Mouse (Mus musculus) stomach, postnatal 0 days (tissue): Measurements from ENCODE around the gene Dlgap3. TPM values are rescaled to one million over a fixed set of nuclear protein-coding genes. Genes with fewer than 3 reads are reported as not detected.

Experiments
- ATAC-seq: fragments of 200-750 bp; cut with Nextera tagmentation; 2 replicates; pipeline ENCODE4 v1.8.0; 2017; ENCODE audit not compliant: low FRiP score, low TSS enrichment
- DNase-seq: peaks from one replicate; pipeline ENCODE4 v3.0.0-alpha.2; 2016; ENCODE audit warnings: low spot score
- H3K27ac ChIP-seq: fragments of 300-500 bp; sonication (generic); replicated peaks from 2 replicates; pipeline ENCODE4 v1.5.1; 2014; ENCODE audit warnings: mild to moderate bottlenecking, control low read depth
- H3K27me3 ChIP-seq: fragments of 300-500 bp; sonication (generic); 2 replicates; pipeline ENCODE4 v1.6.1; 2014; ENCODE audit warnings: low read length; ENCODE audit not compliant: control insufficient read depth, insufficient read depth
- H3K36me3 ChIP-seq: fragments of 300-500 bp; sonication (generic); 2 replicates; pipeline ENCODE4 v1.6.1; 2014; ENCODE audit warnings: low read length, mixed read lengths; ENCODE audit not compliant: control insufficient read depth, insufficient read depth
- H3K4me1 ChIP-seq: fragments of 300-500 bp; sonication (generic); replicated peaks from 2 replicates; pipeline ENCODE4 v1.6.1; 2014; ENCODE audit warnings: antibody characterized with exemption; ENCODE audit not compliant: control insufficient read depth, insufficient read depth
- H3K4me2 ChIP-seq: fragments of 300-500 bp; sonication (generic); replicated peaks from 2 replicates; pipeline ENCODE4 v1.6.1; 2014; ENCODE audit warnings: low read depth, mild to moderate bottlenecking, control low read depth, moderate library complexity
- H3K4me3 ChIP-seq: fragments of 300-500 bp; sonication (generic); 2 replicates; pipeline ENCODE4 v1.5.1; 2014; ENCODE audit warnings: low read depth, low read length, control low read depth
- H3K9ac ChIP-seq: fragments of 300-500 bp; sonication (generic); 2 replicates; pipeline ENCODE4 v1.6.1; 2014; ENCODE audit warnings: mild to moderate bottlenecking, low read length, control low read depth, mixed read lengths
- H3K9me3 ChIP-seq: fragments of 300-500 bp; sonication (generic); 2 replicates; pipeline ENCODE4 v1.6.1; 2016; ENCODE audit warnings: low read length; ENCODE audit not compliant: control insufficient read depth
- CTCF ChIP-seq: IDR thresholded peaks from 2 replicates; pipeline ENCODE4 v1.5.1; 2016; ENCODE audit warnings: antibody characterized with exemption, low read depth, mild to moderate bottlenecking, moderate library complexity
- EP300 ChIP-seq: optimal IDR thresholded peaks from 2 replicates; pipeline ENCODE3; 2016; ENCODE audit warnings: antibody characterized with exemption
- WGBS: fragments of 180-500 bp; shearing (Covaris S2); extraction: QIAGEN DNeasy Blood & Tissue Kit; methylation state at CpG from one replicate; pipeline ENCODE4 v1.1.7; 2014; 5-methylcytosine and 5-hydroxymethylcytosine counted together
- polyA plus RNA-seq: library from polyadenylated mRNA; unstranded; fragments of >200 nt; fragmentation: Nextera tagmentation; extraction: Ambion mirVana; gene quantifications from 2 replicates; pipeline ENCODE4 v1.2.1, GENCODE M21; 2015

The Dlgap3 gene
- polyA plus RNA-seq, 1 experiment from 2014 or later, result 0.45 TPM

DNA sequence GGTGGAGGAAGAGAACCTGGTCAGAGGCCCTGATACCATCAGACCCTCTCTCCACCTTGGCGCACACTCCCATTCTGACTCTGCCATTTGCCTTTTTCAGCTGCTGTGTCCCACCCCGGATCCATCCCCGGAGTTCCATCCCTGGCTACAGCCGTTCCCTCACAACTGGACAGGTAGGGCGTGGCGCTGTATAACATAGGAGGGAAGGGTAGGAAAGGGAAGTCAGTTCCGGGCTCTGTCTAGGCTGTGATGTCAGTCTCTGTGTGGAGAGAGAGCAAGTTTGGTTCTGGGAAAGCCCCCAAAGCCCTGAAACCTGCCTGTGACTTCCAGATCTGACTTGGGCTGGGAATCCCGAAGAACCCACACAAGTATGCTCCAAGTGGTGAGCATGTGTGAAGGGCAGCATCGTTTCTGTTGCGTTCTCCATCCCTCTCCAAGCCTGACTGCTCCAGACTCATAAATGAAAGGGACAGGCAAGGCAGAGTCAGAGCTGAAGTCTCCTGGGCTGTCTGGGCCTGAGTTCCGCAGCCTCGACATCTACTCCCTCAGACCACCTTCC lies 31.2 kb downstream of the Dlgap3 start:
- H3K9me3 ChIP-seq, result no peaks in the 10 kb centered on the region
- WGBS, result 79% methylated on average over 12 of the region's 12 CpGs

DNA sequence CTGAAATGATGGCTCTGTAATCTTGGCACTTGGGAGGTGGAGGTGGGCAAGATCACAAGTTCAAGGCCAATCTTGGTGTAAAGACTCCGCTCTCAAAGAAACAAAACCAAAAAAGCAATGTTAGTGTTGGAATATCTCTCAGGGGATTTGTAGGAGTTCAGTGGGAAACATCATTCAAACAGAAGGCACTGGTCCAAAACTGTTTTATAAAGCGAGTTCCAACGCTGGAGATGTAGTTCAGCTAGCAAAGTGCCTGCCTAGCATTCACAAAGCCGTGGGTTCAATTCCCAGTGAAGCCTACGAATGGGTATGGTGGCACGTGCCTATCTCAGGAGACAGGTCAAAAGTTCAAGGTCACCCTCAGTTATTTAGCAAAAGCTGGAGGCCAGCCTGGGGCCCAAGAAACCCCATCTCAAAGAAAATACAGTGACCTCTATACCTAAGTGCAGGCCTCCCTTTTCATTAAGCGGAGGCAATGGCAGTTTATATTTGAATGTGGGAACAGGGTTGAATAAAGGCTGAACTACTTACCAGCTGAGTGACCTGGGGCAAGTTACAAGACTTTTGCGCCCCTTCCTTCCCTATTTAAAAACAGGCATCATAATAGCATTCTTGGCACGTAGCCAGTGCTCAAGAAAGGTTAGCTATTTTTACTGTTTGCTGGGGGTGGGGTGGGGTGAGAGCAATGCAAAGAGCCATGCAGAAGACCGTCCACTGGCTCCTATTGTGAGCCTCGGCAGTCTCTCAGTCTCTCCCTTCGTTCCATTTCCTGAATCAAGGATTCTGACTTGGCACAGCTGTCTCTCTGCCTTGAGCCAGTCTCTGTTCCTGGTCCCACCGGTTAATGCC lies 32.0 kb downstream of the Dlgap3 start:
- DNase-seq, result no peak
- 51% methylated on average over 13 of the region's 13 CpGs for WGBS
- H3K27me3 ChIP-seq, result no peaks in the 10 kb centered on the region

More for the DNA sequence above, 31.2 kb downstream of the Dlgap3 start:
- H3K4me3 ChIP-seq, result no peak overlapping the region
- H3K27me3 ChIP-seq, result no peaks in the 10 kb centered on the region
- no peaks in the 10 kb centered on the region for H3K36me3 ChIP-seq
- no peaks in the 10 kb centered on the region for H3K4me1 ChIP-seq
- TF ChIP-seq EP300, result no peak
- TF ChIP-seq CTCF, result no peak
- H3K27ac ChIP-seq, result no peak overlapping the region
- DNase-seq (no peak), ATAC-seq (no peak)
- no peak overlapping the region for H3K4me2 ChIP-seq
- no peak overlapping the region for H3K9ac ChIP-seq

DNA sequence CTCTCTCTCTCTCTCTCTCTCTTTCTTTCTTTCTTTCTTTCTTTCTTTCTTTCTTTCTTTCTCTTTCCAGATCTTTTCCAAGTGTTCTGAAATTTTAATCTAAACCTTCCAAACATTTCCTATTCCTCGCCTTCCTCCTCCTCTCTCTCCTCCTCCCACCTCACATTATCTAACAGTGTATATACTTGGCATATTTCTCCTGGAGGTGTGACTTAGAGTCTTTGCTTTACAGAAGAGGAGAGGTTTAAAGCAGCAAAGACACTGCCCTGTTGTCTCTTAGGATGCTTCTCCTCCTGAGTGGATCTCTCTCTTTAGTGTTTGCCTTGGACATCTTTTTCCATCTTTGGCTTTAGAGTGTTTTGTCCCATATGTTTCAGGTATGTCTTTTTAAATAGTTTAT lies 34.1 kb downstream of the Dlgap3 start:
- Histone ChIP-seq H3K4me2 (no peak overlapping the region), H3K36me3 (no peaks in the 10 kb centered on the region), H3K9ac (no peak overlapping the region), H3K4me3 (no peak overlapping the region), H3K9me3 (no peaks in the 10 kb centered on the region), H3K27me3 (no peaks in the 10 kb centered on the region), H3K4me1 (no peaks in the 10 kb centered on the region), H3K27ac (no peak overlapping the region)
- TF ChIP-seq CTCF (no peak), EP300 (no peak)
- no CpG with 5 or more reads among the region's 1 CpGs for WGBS
- no peak for ATAC-seq
- no peak for DNase-seq

More for the DNA sequence above, 32.0 kb downstream of the Dlgap3 start:
- Histone ChIP-seq H3K4me1 (no peaks in the 10 kb centered on the region), H3K27ac (no peak overlapping the region), H3K4me3 (no peak overlapping the region), H3K36me3 (no peaks in the 10 kb centered on the region), H3K4me2 (no peak overlapping the region), H3K9me3 (no peaks in the 10 kb centered on the region), H3K9ac (no peak overlapping the region)
- TF ChIP-seq EP300, result no peak
- no peak for TF ChIP-seq CTCF
- no peak for ATAC-seq

DNA sequence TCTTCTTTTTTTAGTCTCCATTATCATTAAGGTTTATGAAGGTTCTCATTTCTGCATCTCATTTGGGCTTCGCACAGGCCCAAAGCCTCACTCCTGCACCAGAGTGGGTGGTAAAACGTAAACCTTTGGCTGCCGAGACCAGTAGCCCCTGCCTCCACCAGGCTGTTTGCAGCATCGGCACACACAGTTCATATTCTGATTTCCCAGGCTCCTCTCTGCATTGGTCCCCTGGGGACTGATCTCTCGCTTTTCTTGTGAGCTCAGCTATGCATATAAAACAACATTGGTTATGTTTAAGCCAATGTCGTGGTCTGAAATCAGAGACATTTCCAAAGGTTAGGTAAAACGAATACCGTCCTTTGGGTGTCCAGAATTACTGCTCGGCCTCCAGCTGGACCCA lies 42.3 kb downstream of the Dlgap3 start:
- no peak for TF ChIP-seq EP300
- TF ChIP-seq CTCF, result no peak
- Histone ChIP-seq H3K27ac (no peak overlapping the region), H3K4me2 (no peak overlapping the region), H3K27me3 (no peaks in the 10 kb centered on the region; the same call in 1 of the 2 replicates), H3K4me3 (no peak overlapping the region), H3K4me1 (no peaks in the 10 kb centered on the region), H3K9me3 (no peaks in the 10 kb centered on the region), H3K9ac (no peak overlapping the region), H3K36me3 (no peaks in the 10 kb centered on the region)
- WGBS, result 74% methylated on average over 9 of the region's 9 CpGs
- no peak for DNase-seq
- ATAC-seq, result no peak

DNA sequence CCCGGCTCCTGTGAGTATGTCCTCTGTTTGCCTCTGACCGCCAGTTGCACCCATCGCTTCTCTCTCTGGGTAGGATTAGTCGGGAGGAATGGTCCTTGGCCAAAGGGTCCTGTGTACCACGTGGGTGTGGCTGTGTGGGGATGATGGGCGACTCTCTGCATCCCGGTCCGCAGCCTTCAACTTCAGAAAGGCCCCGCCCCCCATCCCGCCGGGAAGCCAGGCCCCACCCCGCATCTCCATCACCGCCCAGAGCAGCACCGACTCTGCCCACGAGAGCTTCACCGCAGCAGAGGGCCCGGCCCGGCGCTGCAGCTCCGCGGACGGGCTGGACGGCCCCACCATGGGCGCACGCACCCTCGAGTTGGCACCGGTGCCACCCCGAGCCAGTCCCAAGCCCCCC lies 45.5 kb downstream of the Dlgap3 start:
- 0 out of 2 replicates have a peak, but pooled peaks have one; percentile 21 for ATAC-seq
- H3K27ac ChIP-seq, result no peak overlapping the region
- H3K27me3 ChIP-seq, result no peaks in the 10 kb centered on the region; the same call in 1 of the 2 replicates
- WGBS, result 19% methylated on average over 28 of the region's 28 CpGs
- TF ChIP-seq CTCF (no peak), EP300 (no peak)
- H3K9me3 ChIP-seq, result no peaks in the 10 kb centered on the region
- H3K36me3 ChIP-seq, result no peaks in the 10 kb centered on the region
- no peaks in the 10 kb centered on the region for H3K4me1 ChIP-seq
- H3K4me3 ChIP-seq, result no peak overlapping the region
- no peak for DNase-seq
- no peak overlapping the region for H3K4me2 ChIP-seq
- H3K9ac ChIP-seq, result no peak overlapping the region

DNA sequence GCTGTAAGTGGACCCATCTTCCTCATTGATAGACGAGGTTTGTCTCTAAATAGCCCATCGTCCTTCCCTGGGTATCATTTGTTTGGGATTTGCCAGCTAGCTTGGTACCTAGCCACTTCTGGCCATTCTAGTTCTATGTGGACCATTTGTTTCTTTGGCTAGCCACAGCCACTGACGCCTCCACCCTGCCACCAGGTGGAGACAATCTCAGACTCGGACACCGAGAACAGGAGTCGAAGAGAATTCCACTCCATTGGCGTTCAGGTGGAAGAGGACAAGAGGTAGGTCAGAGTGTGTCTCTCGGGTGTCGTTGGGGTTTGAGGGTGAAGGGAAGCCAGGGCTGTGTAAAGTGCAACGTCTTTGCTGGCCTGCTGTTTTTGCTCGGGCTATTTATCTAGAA lies 46.1 kb downstream of the Dlgap3 start:
- Histone ChIP-seq H3K4me1 (no peaks in the 10 kb centered on the region), H3K27me3 (no peaks in the 10 kb centered on the region; the same call in 1 of the 2 replicates), H3K4me2 (no peak overlapping the region), H3K9ac (no peak overlapping the region), H3K4me3 (no peak overlapping the region), H3K36me3 (no peaks in the 10 kb centered on the region), H3K27ac (no peak overlapping the region), H3K9me3 (no peaks in the 10 kb centered on the region)
- DNase-seq, result no peak
- ATAC-seq, result no peak
- WGBS, result 49% methylated on average over 11 of the region's 11 CpGs
- TF ChIP-seq CTCF, result peak; percentile 54
- no peak for TF ChIP-seq EP300
